Mouse (Mus musculus): ENCODE results near the gene Zfp991. TPM values are rescaled to one million over a fixed set of nuclear protein-coding genes. Genes with fewer than 3 reads are reported as not detected.
"Not testable (repeated sequence)": the region's sequence is repeated elsewhere in the genome, so short reads cannot be mapped to it uniquely, and the experiment has no call there.

Zfp991 gene
- not detected in 2 replicates for polyA plus RNA-seq (2012; ENCODE audit: insufficient read depth, insufficient read length, low replicate concordance, missing spikeins)

DNA sequence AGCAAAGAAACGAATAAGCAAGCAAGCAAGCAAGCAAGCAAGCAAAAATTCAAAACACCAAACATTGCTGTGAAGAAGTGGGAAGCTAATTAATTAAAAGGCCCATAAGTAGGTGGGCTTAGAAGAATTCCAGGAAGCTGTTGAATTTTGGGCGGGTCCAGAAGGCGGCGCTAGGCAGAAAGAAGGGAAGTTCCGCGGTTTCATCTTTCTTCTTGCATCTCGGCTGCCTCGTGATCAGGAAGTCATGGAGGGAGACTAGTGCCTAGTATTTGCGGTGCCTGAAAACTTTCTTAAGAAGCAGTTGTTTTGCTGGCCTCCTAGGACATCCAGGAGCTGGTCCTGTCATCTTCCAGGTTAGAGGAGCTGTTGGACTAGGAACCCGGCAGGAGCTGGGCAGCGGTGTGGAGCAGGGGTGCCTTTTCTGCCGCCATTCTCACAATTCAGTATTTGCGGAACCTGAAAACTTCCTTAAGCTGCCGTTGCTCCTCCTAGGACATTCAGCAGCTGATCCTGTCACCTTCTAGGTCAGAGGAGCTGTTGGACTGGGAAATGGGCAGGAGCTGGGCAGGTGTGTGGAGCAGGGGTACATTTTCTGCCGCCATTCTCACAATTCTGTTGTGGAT lies at the start of gene Zfp991:
Zfp991 (plus strand) TSS at position 202 of the 623 bp plus-strand sequence.
- WGBS: 29% methylated on average over 2 of the region's 15 CpGs
- H3K4me1 ChIP-seq (ENCODE audit: control insufficient read depth, insufficient read depth, low read length); H3K27ac ChIP-seq (ENCODE audit: insufficient read depth, low read depth, low read length): not testable (repeated sequence)
- H3K4me3 ChIP-seq (ENCODE audit: insufficient read depth, low read depth, low read length): peak within 1 kb of the TSS; percentile 18; the same call in 1 of the 2 replicates

DNA sequence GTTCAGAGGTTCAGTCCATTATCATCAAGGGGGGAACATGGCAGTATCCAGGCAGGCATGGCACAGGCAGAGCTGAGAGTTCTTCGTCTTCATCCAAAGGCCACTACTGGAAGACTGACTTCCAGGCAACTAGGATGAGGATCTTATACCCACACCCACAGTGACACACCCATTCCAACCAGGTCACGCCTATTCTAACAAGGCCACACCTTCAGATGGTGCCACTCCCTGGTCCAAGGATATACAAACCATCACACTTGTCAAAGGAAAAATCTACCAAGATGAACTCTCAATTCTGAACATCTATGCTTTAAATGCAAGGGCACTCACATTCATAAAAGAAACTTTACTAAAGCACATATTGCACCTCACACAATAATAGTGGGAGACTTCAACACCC lies 36.2 kb upstream of the Zfp991 start:
- H3K4me3 ChIP-seq (ENCODE audit: insufficient read depth, low read depth, low read length); H3K27ac ChIP-seq (ENCODE audit: insufficient read depth, low read depth, low read length); H3K4me1 ChIP-seq (ENCODE audit: control insufficient read depth, insufficient read depth, low read length): not testable (repeated sequence)
- 59% methylated on average over 2 of the region's 2 CpGs for WGBS

- not testable (repeated sequence) for H3K4me1 ChIP-seq (ENCODE audit: control insufficient read depth, insufficient read depth, low read length); H3K27ac ChIP-seq (ENCODE audit: insufficient read depth, low read depth, low read length)
- H3K4me3 ChIP-seq (ENCODE audit: insufficient read depth, low read depth, low read length): peak overlapping the region; percentile 43
- WGBS: 1% methylated on average over 104 of the region's 109 CpGs
Measured at GRCm38 (mm10) chr4:147101666-147102626, 29.9 kb upstream of the Zfp991 start.

GRCm38 (mm10) chr4:147103814-147104213 lies 28.0 kb upstream of the Zfp991 start:
- not testable (repeated sequence) for H3K4me3 ChIP-seq (ENCODE audit: insufficient read depth, low read depth, low read length); H3K4me1 ChIP-seq (ENCODE audit: control insufficient read depth, insufficient read depth, low read length); H3K27ac ChIP-seq (ENCODE audit: insufficient read depth, low read depth, low read length)
- WGBS: 62% methylated on average over 4 of the region's 4 CpGs

DNA sequence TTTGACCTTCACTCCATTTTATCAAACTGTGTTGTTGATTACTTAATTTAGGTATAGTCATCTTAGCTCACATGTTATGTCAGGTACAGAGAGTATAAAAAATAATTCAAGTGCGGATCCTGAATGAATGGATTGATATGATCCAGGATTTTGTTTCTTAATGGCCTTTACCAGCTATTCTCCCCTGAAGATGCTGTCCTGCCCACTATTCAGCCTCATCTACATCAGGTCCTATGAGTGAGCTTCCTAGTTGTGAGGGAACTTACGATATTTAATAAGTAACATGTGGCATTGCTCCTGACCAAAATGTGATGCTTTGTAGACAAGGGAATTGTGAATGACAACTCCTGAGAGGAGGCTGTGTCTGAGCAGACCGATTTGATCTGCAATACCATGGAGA lies 14.0 kb upstream of the Zfp991 start:
- H3K4me3 ChIP-seq (ENCODE audit: insufficient read depth, low read depth, low read length); H3K4me1 ChIP-seq (ENCODE audit: control insufficient read depth, insufficient read depth, low read length); H3K27ac ChIP-seq (ENCODE audit: insufficient read depth, low read depth, low read length): not testable (repeated sequence)
- 69% methylated on average over 2 of the region's 3 CpGs for WGBS

DNA sequence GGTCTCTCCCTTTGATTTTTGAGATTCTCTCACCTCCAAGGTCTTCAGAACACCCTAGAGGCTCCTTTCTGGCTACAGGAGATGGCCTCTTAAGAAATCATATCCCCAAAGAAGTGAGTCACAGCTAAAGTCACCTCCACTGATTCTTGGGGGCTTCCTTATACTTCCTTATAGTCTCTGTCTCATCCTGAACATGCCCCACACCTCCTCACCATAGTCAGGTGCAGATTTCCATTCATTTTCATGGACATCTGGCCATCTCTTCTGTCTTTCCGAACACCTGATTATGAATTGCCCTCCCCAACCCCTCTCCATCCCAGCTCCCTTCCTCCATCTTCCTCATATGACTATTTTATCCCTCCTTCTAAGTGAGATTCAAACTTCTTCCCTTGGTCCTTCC lies 9.6 kb upstream of the Zfp991 start:
- not testable (repeated sequence) for H3K27ac ChIP-seq (ENCODE audit: insufficient read depth, low read depth, low read length); H3K4me3 ChIP-seq (ENCODE audit: insufficient read depth, low read depth, low read length); H3K4me1 ChIP-seq (ENCODE audit: control insufficient read depth, insufficient read depth, low read length)
- WGBS: 71% methylated on average over 1 of the region's 1 CpGs

DNA sequence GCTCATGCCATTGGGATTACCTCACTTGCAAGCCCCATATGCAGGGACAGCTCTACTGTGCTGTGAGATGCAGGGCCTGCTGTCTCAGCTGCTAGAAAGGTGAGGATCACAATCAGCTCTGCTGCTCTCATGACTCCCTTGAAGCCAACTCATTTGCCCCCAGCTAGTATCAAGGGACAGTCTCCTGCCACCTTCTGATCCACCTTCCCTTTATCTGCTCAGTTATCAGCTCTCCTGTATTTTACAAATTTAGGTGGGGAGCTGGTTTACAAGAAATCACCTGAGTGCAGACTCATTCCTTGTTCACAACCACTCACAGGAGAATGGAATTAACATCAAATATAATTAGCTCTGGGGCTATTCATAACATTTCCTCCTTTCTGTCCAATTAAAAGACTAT lies 8.0 kb upstream of the Zfp991 start:
- not testable (repeated sequence) for H3K27ac ChIP-seq (ENCODE audit: insufficient read depth, low read depth, low read length); H3K4me3 ChIP-seq (ENCODE audit: insufficient read depth, low read depth, low read length); H3K4me1 ChIP-seq (ENCODE audit: control insufficient read depth, insufficient read depth, low read length)

DNA sequence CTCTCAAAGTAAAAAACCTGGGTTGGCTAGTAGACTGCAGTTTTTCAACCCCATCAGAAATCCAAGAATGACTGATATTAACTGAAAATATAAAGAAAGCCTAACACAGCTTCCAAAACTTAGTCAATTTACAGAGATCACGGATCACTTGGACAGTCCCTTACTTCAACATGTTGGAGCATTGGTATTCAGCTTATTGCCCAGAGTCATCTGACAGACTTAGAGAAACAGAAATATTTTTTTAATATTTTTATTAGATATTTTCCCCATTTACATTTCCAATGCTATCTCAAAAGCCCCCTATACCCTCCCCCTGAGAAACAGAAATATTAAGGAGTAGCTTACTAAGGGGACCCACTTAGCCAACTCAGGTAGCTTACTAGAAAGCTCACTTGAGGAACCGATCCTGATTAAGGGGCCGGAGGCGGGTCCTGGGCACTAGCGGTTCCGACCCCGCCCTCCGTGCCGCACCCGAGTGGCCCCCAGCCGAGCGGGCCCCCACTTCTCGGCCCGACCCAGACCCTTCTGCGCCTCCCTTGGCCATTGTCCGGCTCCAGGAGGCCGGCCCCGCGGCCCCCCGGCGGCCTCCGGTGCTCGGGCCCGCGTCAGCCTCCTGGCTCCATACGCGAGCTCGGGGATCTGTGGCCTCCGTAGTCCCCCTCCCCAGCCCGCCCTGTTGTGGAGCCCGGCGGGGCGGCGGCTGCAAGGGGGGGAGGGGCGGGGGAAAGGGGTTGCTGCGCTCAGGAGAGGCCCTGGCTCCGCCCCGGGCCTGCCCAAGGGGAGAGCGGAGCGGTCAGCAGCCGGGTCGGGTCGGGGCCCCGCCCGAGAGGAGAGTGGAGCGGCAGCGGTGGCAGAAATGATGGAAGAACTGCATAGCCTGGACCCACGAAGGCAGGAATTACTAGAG lies 7.2 kb upstream of the Zfp991 start:
- H3K4me3 ChIP-seq (ENCODE audit: insufficient read depth, low read depth, low read length): peak overlapping the region; percentile 46
- H3K27ac ChIP-seq (ENCODE audit: insufficient read depth, low read depth, low read length); H3K4me1 ChIP-seq (ENCODE audit: control insufficient read depth, insufficient read depth, low read length): not testable (repeated sequence)
- WGBS: 10% methylated on average over 47 of the region's 48 CpGs

GRCm38 (mm10) chr4:147125326-147125725 lies 6.5 kb upstream of the Zfp991 start:
- WGBS: 19% methylated on average over 4 of the region's 4 CpGs
- H3K27ac ChIP-seq (ENCODE audit: insufficient read depth, low read depth, low read length); H3K4me1 ChIP-seq (ENCODE audit: control insufficient read depth, insufficient read depth, low read length): not testable (repeated sequence)
- H3K4me3 ChIP-seq (ENCODE audit: insufficient read depth, low read depth, low read length): peak overlapping the region; percentile 46

DNA sequence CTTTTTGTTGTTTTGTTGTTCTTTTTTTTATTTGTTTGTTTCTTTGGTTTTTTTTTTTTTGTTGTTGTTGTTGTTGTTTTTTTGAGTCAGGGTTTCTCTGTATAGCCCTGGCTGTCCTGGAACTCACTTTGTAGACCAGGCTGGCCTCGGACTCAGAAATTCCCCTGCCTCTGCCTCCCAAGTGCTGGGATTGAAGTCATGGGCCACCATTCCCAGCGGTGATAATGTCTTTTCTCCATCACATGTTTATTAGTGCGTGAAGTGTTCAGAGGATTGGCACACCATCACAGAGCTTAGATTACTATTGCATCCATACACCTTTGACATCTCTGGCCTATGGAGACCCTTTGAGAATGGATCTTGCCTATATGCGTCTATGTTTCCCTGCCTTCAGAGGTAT lies 6.0 kb upstream of the Zfp991 start:
- not testable (repeated sequence) for H3K4me3 ChIP-seq (ENCODE audit: insufficient read depth, low read depth, low read length); H3K4me1 ChIP-seq (ENCODE audit: control insufficient read depth, insufficient read depth, low read length); H3K27ac ChIP-seq (ENCODE audit: insufficient read depth, low read depth, low read length)
- 89% methylated on average over 4 of the region's 4 CpGs for WGBS

DNA sequence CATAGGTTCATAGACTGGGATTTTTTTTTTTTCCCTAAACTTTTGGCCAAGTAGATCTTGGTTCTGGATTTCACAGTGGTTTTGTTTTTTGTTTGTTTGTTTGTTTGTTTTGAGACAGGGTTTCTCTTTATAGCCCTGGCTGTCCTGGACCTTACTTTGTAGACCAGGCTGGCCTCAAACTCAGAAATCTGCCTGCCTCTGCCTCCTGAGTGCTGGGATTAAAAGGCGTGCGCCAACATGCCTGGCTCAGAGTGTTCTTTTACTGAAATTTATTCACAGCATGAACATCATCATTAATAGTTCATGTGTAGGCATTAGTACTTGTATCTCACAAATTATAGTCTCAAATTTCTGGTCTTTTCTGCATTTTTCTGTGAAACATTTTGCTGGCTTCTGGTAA lies 5.4 kb upstream of the Zfp991 start:
- H3K27ac ChIP-seq (ENCODE audit: insufficient read depth, low read depth, low read length); H3K4me3 ChIP-seq (ENCODE audit: insufficient read depth, low read depth, low read length); H3K4me1 ChIP-seq (ENCODE audit: control insufficient read depth, insufficient read depth, low read length): not testable (repeated sequence)
- WGBS: 73% methylated on average over 2 of the region's 2 CpGs

GRCm38 (mm10) chr4:147127137-147127536 lies 4.7 kb upstream of the Zfp991 start:
- not testable (repeated sequence) for H3K4me3 ChIP-seq (ENCODE audit: insufficient read depth, low read depth, low read length); H3K27ac ChIP-seq (ENCODE audit: insufficient read depth, low read depth, low read length); H3K4me1 ChIP-seq (ENCODE audit: control insufficient read depth, insufficient read depth, low read length)
- 86% methylated on average over 2 of the region's 2 CpGs for WGBS

DNA sequence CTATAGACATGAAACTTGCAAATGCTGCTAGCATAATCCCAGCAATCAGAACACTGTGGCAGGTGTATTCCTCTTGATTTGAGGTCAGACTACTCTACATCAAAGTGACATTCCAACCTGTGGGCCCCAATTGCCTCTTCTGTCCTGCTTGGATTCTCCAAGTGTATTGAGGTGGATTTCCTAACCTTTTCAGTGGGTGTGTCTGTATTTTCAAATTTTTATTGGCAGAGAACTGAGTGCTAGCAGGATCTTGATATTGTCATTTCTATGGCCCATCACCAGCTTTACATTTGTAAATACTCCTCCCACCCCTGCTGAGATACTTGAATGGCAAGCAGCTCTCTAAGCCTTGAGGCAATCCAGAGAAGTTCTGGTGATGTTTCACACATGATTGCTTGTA lies 3.7 kb upstream of the Zfp991 start:
- not testable (repeated sequence) for H3K27ac ChIP-seq (ENCODE audit: insufficient read depth, low read depth, low read length); H3K4me1 ChIP-seq (ENCODE audit: control insufficient read depth, insufficient read depth, low read length); H3K4me3 ChIP-seq (ENCODE audit: insufficient read depth, low read depth, low read length)

- H3K4me3 ChIP-seq (ENCODE audit: insufficient read depth, low read depth, low read length); H3K27ac ChIP-seq (ENCODE audit: insufficient read depth, low read depth, low read length); H3K4me1 ChIP-seq (ENCODE audit: control insufficient read depth, insufficient read depth, low read length): not testable (repeated sequence)
- WGBS: 53% methylated on average over 2 of the region's 2 CpGs
Measured at GRCm38 (mm10) chr4:147133596-147133995, 1.8 kb downstream of the Zfp991 start.

All from olfactory bulb, adult 2 months (tissue).